Mouse (Mus musculus) naive thymus-derived CD4-positive, alpha-beta T cell, adult 5 months (primary cell): Measurements from ENCODE around the gene Lrguk. TPM values are rescaled to one million over a fixed set of nuclear protein-coding genes. Genes with fewer than 3 reads are reported as not detected.

Source experiments
- polyA plus RNA-seq: library from polyadenylated mRNA; unstranded; fragments of 100-300 nt; shearing (Covaris generic); gene quantifications from one replicate; pipeline ENCODE4 v1.2.1, GENCODE M21; 2017

The Lrguk gene
- not detected for polyA plus RNA-seq

GRCm38 (mm10) chr6:34028933-34029745 is at the start of gene Lrguk:
TSS of gene Lrguk (plus strand) at chr6:34029448.

GRCm38 (mm10) chr6:34176864-34177247 is 147.6 kb downstream of the Lrguk start, which contains the start of gene Slc35b4:
TSS of gene Slc35b4 (minus strand) at chr6:34177111.

Other genes with a start within 250 kb of the Lrguk start
- gene Slc35b4, start 147.7 kb downstream of the Lrguk start, polyA plus RNA-seq, result 21.2 TPM